In the genomic region with DNA sequence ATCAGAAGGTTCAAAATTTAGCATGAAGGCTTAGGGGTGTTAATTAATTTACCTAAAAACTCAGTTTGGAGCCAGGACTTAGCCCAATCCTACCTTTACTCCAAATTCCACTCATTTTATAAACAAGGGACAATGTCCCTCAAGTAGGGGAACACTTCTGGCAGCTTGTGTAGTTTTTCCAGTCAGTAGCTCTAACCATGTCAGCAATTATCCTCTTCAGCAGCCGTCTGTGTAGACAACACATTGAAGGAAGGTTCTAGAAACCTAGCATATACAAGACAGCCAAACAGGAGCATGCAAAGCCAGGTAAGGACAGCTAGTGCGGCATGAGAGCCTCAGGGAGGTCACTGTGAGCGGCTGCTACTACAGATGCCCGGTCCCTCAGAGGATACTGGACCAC, we compare ENCODE assay signal across 30 mouse cellular contexts. TPM values are rescaled to one million over a fixed set of nuclear protein-coding genes. Genes with fewer than 3 reads are reported as not detected.
A peak's percentile ranks its signal among the peaks of the same experiment; 100 is the strongest.
DNase-seq lines count a peak whose midpoint lies in the region; ATAC-seq and TF ChIP-seq lines count a peak whose summit lies in the region.
"Had no signal": no experiment of that assay in that cellular context is flagged by ENCODE, and none has a peak within 500 bp of the region (broad histone marks: within the 10 kb centered on the region; RNA-seq: fewer than 3 reads in every experiment).

No protein-coding gene starts in this region.

- no peaks in the 10 kb centered on the region for H3K9me3 ChIP-seq in kidney, embryonic 16.5 days (ENCODE audit: low read length)
- no peaks in the 10 kb centered on the region for H3K9me3 ChIP-seq in lung, embryonic 14.5 days (ENCODE audit: low read depth, low read length)
- H3K9me3 ChIP-seq in lung, postnatal 0 days (ENCODE audit: low read length), result no peaks in the 10 kb centered on the region
- H3K9me3 ChIP-seq: embryonic facial prominence, embryonic 12.5 days; embryonic facial prominence, embryonic 15.5 days; G1E; heart, embryonic 12.5 days; heart, embryonic 15.5 days had no signal

- no peak overlapping the region for H3K4me2 ChIP-seq in kidney, embryonic 16.5 days (replicated peaks; ENCODE audit: low read depth, low read length)
- H3K4me2 ChIP-seq in lung, embryonic 14.5 days, result peak overlapping the region; percentile 54; the same call in 1 of the 2 replicates
- H3K4me2 ChIP-seq in lung, postnatal 0 days (replicated peaks; ENCODE audit: low read depth, low read length), result no peak overlapping the region
- H3K4me2 ChIP-seq: embryonic facial prominence, embryonic 12.5 days; embryonic facial prominence, embryonic 15.5 days; heart, embryonic 15.5 days; hindbrain, embryonic 14.5 days had no signal

- H3K4me1 ChIP-seq in kidney, embryonic 16.5 days (ENCODE audit: insufficient read depth, low read length), result 0 out of 2 replicates have a peak, but pooled peaks cover 12% of the 10 kb centered on the region
- peaks cover 12% of the 10 kb centered on the region for H3K4me1 ChIP-seq in lung, embryonic 14.5 days (ENCODE audit: insufficient read depth)
- no peaks in the 10 kb centered on the region for H3K4me1 ChIP-seq in lung, postnatal 0 days (ENCODE audit: insufficient read depth, low read depth, low read length)
- H3K4me1 ChIP-seq: embryonic facial prominence, embryonic 12.5 days; embryonic facial prominence, embryonic 15.5 days had no signal

- H3K27me3 ChIP-seq in kidney, embryonic 16.5 days (ENCODE audit: insufficient read depth, low read length), result no peaks in the 10 kb centered on the region
- no peaks in the 10 kb centered on the region for H3K27me3 ChIP-seq in lung, embryonic 14.5 days (ENCODE audit: insufficient read depth, low read length)
- H3K27me3 ChIP-seq in lung, postnatal 0 days (replicated peaks; ENCODE audit: insufficient read depth, low read length), result no peaks in the 10 kb centered on the region
- H3K27me3 ChIP-seq: CH12.LX; embryonic facial prominence, embryonic 12.5 days; embryonic facial prominence, embryonic 15.5 days; heart, embryonic 12.5 days; heart, embryonic 15.5 days; Patski had no signal

- H3K36me3 ChIP-seq in kidney, embryonic 16.5 days (ENCODE audit: insufficient read depth, low read length), result no peaks in the 10 kb centered on the region
- no peaks in the 10 kb centered on the region for H3K36me3 ChIP-seq in lung, embryonic 14.5 days (ENCODE audit: insufficient read depth)
- H3K36me3 ChIP-seq in lung, postnatal 0 days (ENCODE audit: insufficient read depth, low read length), result no peaks in the 10 kb centered on the region
- H3K36me3 ChIP-seq: embryonic facial prominence, embryonic 12.5 days; embryonic facial prominence, embryonic 15.5 days; G1E; heart, embryonic 12.5 days; heart, embryonic 15.5 days had no signal

- TF ChIP-seq CTCF in lung, embryonic 14.5 days (IDR thresholded peaks at IDR 0.05; ENCODE audit: low read depth), result no peak
- no peak for TF ChIP-seq CTCF in lung, postnatal 0 days (IDR thresholded peaks at IDR 0.05)

- ATAC-seq in kidney, embryonic 16.5 days (ENCODE audit: low FRiP score, low TSS enrichment), result no peak
- ATAC-seq in lung, embryonic 14.5 days (ENCODE audit: insufficient read depth), result no peak
- no peak for ATAC-seq in lung, postnatal 0 days
- ATAC-seq: forebrain, embryonic 14.5 days; forebrain, postnatal 0 days; Patski had no signal

- no peak overlapping the region for H3K9ac ChIP-seq in kidney, embryonic 16.5 days (replicated peaks; ENCODE audit: low read length)
- H3K9ac ChIP-seq in lung, embryonic 14.5 days, result no peak overlapping the region
- H3K9ac ChIP-seq in lung, postnatal 0 days (replicated peaks; ENCODE audit: low read depth), result no peak overlapping the region
- H3K9ac ChIP-seq: embryonic facial prominence, embryonic 12.5 days; embryonic facial prominence, embryonic 15.5 days; forebrain, postnatal 0 days; heart, embryonic 12.5 days; heart, embryonic 15.5 days; hindbrain, embryonic 14.5 days had no signal

- no peak overlapping the region for H3K27ac ChIP-seq in kidney, embryonic 16.5 days (ENCODE audit: low read length)
- peak overlapping the region; percentile 71 for H3K27ac ChIP-seq in lung, embryonic 14.5 days (ENCODE audit: low read depth)
- H3K27ac ChIP-seq in lung, postnatal 0 days (ENCODE audit: low read length), result peak overlapping the region; percentile 6
- H3K27ac ChIP-seq: embryonic facial prominence, embryonic 12.5 days; gastrocnemius, adult 2 months; heart, embryonic 15.5 days; hindbrain, embryonic 14.5 days had no signal

- 79% methylated on average over 4 of the region's 4 CpGs for WGBS in kidney, embryonic 16.5 days
- 61% methylated on average over 4 of the region's 4 CpGs for WGBS in lung, embryonic 14.5 days
- WGBS in lung, postnatal 0 days, result 69% methylated on average over 4 of the region's 4 CpGs

- no peak overlapping the region for H3K4me3 ChIP-seq in kidney, embryonic 16.5 days (ENCODE audit: low read length)
- H3K4me3 ChIP-seq in lung, embryonic 14.5 days (ENCODE audit: low read depth, low read length), result no peak overlapping the region
- H3K4me3 ChIP-seq in lung, postnatal 0 days (ENCODE audit: low read depth, low read length), result no peak overlapping the region
- H3K4me3 ChIP-seq: embryonic facial prominence, embryonic 12.5 days; embryonic facial prominence, embryonic 15.5 days; heart, embryonic 12.5 days; heart, embryonic 15.5 days had no signal

- DNase-seq in kidney, adult 18-20 months, result peak; percentile 40
- DNase-seq in kidney, adult 9 months, result peak; percentile 81
- no peak for DNase-seq in kidney, postnatal 4 days
- no peak for DNase-seq in lung, embryonic 14.5 days
- DNase-seq in lung, postnatal 4 days, result no peak
- no peak for DNase-seq in lung, postnatal 0 days (ENCODE audit: low spot score)
- no peak for DNase-seq in lung, postnatal 10 days
- DNase-seq: adrenal gland, adult 2 months; adrenal gland, postnatal 14 days; B cell, adult 2 months; cerebellum, adult 11 months; cerebellum, adult 2 months; cerebellum, adult 9-11 months; cerebellum, postnatal 25 days; forebrain, postnatal 0 days; gastrocnemius, adult 2 months; gastrocnemius, postnatal 14 days had no signal

- no peak for TF ChIP-seq EP300 in lung, postnatal 0 days (IDR thresholded peaks at IDR 0.05)

RNA-seq across cellular contexts. Expression of gene Gm10271, which starts 7.8 kb away (rescaled TPM):
- polyA plus RNA-seq in kidney, embryonic 16.5 days (2015; fragmentation: Nextera tagmentation; extraction: Ambion mirVana), result not detected in 2 replicates
- polyA plus RNA-seq in lung, embryonic 14.5 days (2014; fragmentation: Nextera tagmentation; extraction: Ambion mirVana), result not detected in 2 replicates
- not detected in 2 replicates for polyA plus RNA-seq in lung, postnatal 0 days (2015; fragmentation: Nextera tagmentation; extraction: Ambion mirVana)
- polyA plus RNA-seq: adrenal gland, adult 2 months; cerebellum, adult 2 months; embryonic facial prominence, embryonic 12.5 days; embryonic facial prominence, embryonic 15.5 days; forebrain, embryonic 11.5 days; forebrain, embryonic 14.5 days; forebrain, postnatal 0 days; frontal cortex, adult 2 months; G1E; heart, embryonic 12.5 days; heart, embryonic 15.5 days; hindbrain, embryonic 11.5 days; hindbrain, embryonic 14.5 days; Patski had no signal

RNA-seq across cellular contexts. Expression of gene Rab3ip, which starts 14.0 kb away (rescaled TPM):
- 136 and 141 TPM in 2 replicates for polyA plus RNA-seq in kidney, embryonic 16.5 days (2015; fragmentation: Nextera tagmentation; extraction: Ambion mirVana)
- 30.1 TPM in 2 replicates for polyA plus RNA-seq in lung, embryonic 14.5 days (2014; fragmentation: Nextera tagmentation; extraction: Ambion mirVana)
- polyA plus RNA-seq in lung, postnatal 0 days (2015; fragmentation: Nextera tagmentation; extraction: Ambion mirVana), result 29.5 and 34.2 TPM in 2 replicates

RNA-seq across cellular contexts. Expression of gene Best3, which starts 21.5 kb away (rescaled TPM):
- polyA plus RNA-seq in kidney, embryonic 16.5 days (2015; fragmentation: Nextera tagmentation; extraction: Ambion mirVana), result 0.18 and 0.32 TPM in 2 replicates
- 0.11 and 0.39 TPM in 2 replicates for polyA plus RNA-seq in lung, embryonic 14.5 days (2014; fragmentation: Nextera tagmentation; extraction: Ambion mirVana)
- polyA plus RNA-seq in lung, postnatal 0 days (2015; fragmentation: Nextera tagmentation; extraction: Ambion mirVana), result 0.15 and 0.43 TPM in 2 replicates
- polyA plus RNA-seq: forebrain, embryonic 14.5 days; G1E; Patski had no signal

Comparison
In these comparisons a context has a peak if more than half of its experiments do, and no peak if none do; other contexts are left out.
1. DNase-seq: peak in kidney, adult 18-20 months (single experiment) and kidney, adult 9 months (single experiment); none in kidney, postnatal 4 days (0 of 2), lung, embryonic 14.5 days (single experiment), lung, postnatal 4 days (0 of 2), lung, postnatal 0 days (single experiment) and lung, postnatal 10 days (single experiment).